Mouse (Mus musculus) T-helper 2 cell (primary cell): ENCODE data around the gene Gm33815.
"Not testable (repeated sequence)": the region's sequence is repeated elsewhere in the genome, so short reads cannot be mapped to it uniquely, and the experiment has no call there.

Experiments
- in situ Hi-C: fragments of 300-600 bp; cut with MboI, MseI; formaldehyde crosslinking; loops from one replicate; pipeline ENCODE4 v1.15.1; 2025; ENCODE audit warnings: high pct_unique_total_duplicates

Gm33815 gene

GRCm38 (mm10) chrY:69320832-69321231 is at the start of gene Gm33815:
TSS of gene Gm33815 (plus strand) at chrY:69321132.
- in situ Hi-C loops, result not testable (repeated sequence)
